Mouse (Mus musculus): ENCODE data around the gene Epha4. TPM values are rescaled to one million over a fixed set of nuclear protein-coding genes. Genes with fewer than 3 reads are reported as not detected.

The Epha4 gene
- total and polyA plus RNA-seq, 2 experiments from 2014 or later, result 36.0 to 107 TPM

- 0 out of 2 replicates have a peak, but pooled peaks cover 4% of the 10 kb centered on the region for H3K4me1 ChIP-seq (ENCODE audit: insufficient read depth, low read length)
- no peaks in the 10 kb centered on the region for H3K9me3 ChIP-seq (ENCODE audit: low read length)
- no peaks in the 10 kb centered on the region for H3K36me3 ChIP-seq (ENCODE audit: insufficient read depth, low read length)
- H3K4me2 ChIP-seq (ENCODE audit: low read depth, low read length), result peak overlapping the region; percentile 33; the same call in 1 of the 2 replicates
- H3K9ac ChIP-seq (replicated peaks; ENCODE audit: low read length), result no peak overlapping the region
- H3K27ac ChIP-seq, result no peak overlapping the region
- H3K27me3 ChIP-seq (ENCODE audit: insufficient read depth, low read length), result no peaks in the 10 kb centered on the region
- ATAC-seq (peak; percentile 32; the same call in 1 of the 2 replicates), DNase-seq (ENCODE audit: low spot score) (no peak)
- 15% methylated on average over 16 of the region's 17 CpGs for WGBS
- no peak for TF ChIP-seq CTCF (IDR thresholded peaks at IDR 0.05; ENCODE audit: low read depth)
- no peak overlapping the region for H3K4me3 ChIP-seq (ENCODE audit: low read length)
Observed at GRCm38 (mm10) chr1:77521640-77522539, 7.0 kb upstream of the Epha4 start.

GRCm38 (mm10) chr1:77518715-77519114 is 3.8 kb upstream of the Epha4 start:
- Histone ChIP-seq H3K27me3 (ENCODE audit: insufficient read depth, low read length) (no peaks in the 10 kb centered on the region), H3K4me3 (ENCODE audit: low read length) (no peak overlapping the region), H3K27ac (no peak overlapping the region), H3K36me3 (ENCODE audit: insufficient read depth, low read length) (no peaks in the 10 kb centered on the region), H3K9me3 (ENCODE audit: low read length) (no peaks in the 10 kb centered on the region), H3K4me2 (ENCODE audit: low read depth, low read length) (no peak overlapping the region), H3K9ac (replicated peaks; ENCODE audit: low read length) (no peak overlapping the region), H3K4me1 (ENCODE audit: insufficient read depth, low read length) (0 out of 2 replicates have a peak, but pooled peaks cover 4% of the 10 kb centered on the region)
- no peak for TF ChIP-seq CTCF (IDR thresholded peaks at IDR 0.05; ENCODE audit: low read depth)
- ATAC-seq, result no peak
- DNase-seq (ENCODE audit: low spot score), result no peak
- WGBS, result 86% methylated on average over 3 of the region's 3 CpGs

GRCm38 (mm10) chr1:77516203-77516991 is 1.5 kb upstream of the Epha4 start:
- H3K36me3 ChIP-seq (ENCODE audit: insufficient read depth, low read length), result no peaks in the 10 kb centered on the region
- peak; percentile 93 for DNase-seq (ENCODE audit: low spot score)
- peak overlapping the region; percentile 60 for H3K4me3 ChIP-seq (ENCODE audit: low read length)
- no peaks in the 10 kb centered on the region for H3K27me3 ChIP-seq (ENCODE audit: insufficient read depth, low read length)
- peak; percentile 97 for TF ChIP-seq CTCF (IDR thresholded peaks at IDR 0.05; ENCODE audit: low read depth)
- H3K9me3 ChIP-seq (ENCODE audit: low read length), result no peaks in the 10 kb centered on the region
- no peaks in the 10 kb centered on the region for H3K4me1 ChIP-seq (ENCODE audit: insufficient read depth, low read length)
- WGBS, result under 1% methylated on average over 36 of the region's 36 CpGs
- peak overlapping the region; percentile 51; the same call in 1 of the 2 replicates for H3K9ac ChIP-seq (replicated peaks; ENCODE audit: low read length)
- peak overlapping the region; percentile 84 for H3K4me2 ChIP-seq (ENCODE audit: low read depth, low read length)
- ATAC-seq, result peak; percentile 55; the same call in 1 of the 2 replicates
- peak overlapping the region; percentile 66; the same call in 1 of the 2 replicates for H3K27ac ChIP-seq

GRCm38 (mm10) chr1:77515651-77515981 is 728 bp upstream of the Epha4 start:
- Histone ChIP-seq H3K4me1 (ENCODE audit: insufficient read depth, low read length) (no peaks in the 10 kb centered on the region), H3K9ac (replicated peaks; ENCODE audit: low read length) (peak overlapping the region; percentile 47), H3K27ac (peak overlapping the region; percentile 66), H3K9me3 (ENCODE audit: low read length) (no peaks in the 10 kb centered on the region), H3K4me3 (ENCODE audit: low read length) (peak overlapping the region; percentile 60), H3K27me3 (ENCODE audit: insufficient read depth, low read length) (no peaks in the 10 kb centered on the region), H3K36me3 (ENCODE audit: insufficient read depth, low read length) (no peaks in the 10 kb centered on the region), H3K4me2 (ENCODE audit: low read depth, low read length) (peak overlapping the region; percentile 84)
- 0 out of 2 replicates have a peak, but pooled peaks have one; percentile 3 for ATAC-seq
- no peak for TF ChIP-seq CTCF (IDR thresholded peaks at IDR 0.05; ENCODE audit: low read depth)
- DNase-seq (ENCODE audit: low spot score), result no peak
- WGBS, result 0% methylated on average over 12 of the region's 12 CpGs

- Histone ChIP-seq H3K36me3 (ENCODE audit: insufficient read depth, low read length) (no peaks in the 10 kb centered on the region), H3K4me1 (ENCODE audit: insufficient read depth, low read length) (no peaks in the 10 kb centered on the region), H3K27ac (peak overlapping the region; percentile 80), H3K27me3 (ENCODE audit: insufficient read depth, low read length) (no peaks in the 10 kb centered on the region), H3K9ac (replicated peaks; ENCODE audit: low read length) (peak overlapping the region; percentile 64), H3K9me3 (ENCODE audit: low read length) (no peaks in the 10 kb centered on the region), H3K4me3 (ENCODE audit: low read length) (peak overlapping the region; percentile 60), H3K4me2 (ENCODE audit: low read depth, low read length) (peak overlapping the region; percentile 84)
- DNase-seq (ENCODE audit: low spot score) (peak; percentile 71), ATAC-seq (peak; percentile 43; the same call in 1 of the 2 replicates)
- no peak for TF ChIP-seq CTCF (IDR thresholded peaks at IDR 0.05; ENCODE audit: low read depth)
- under 1% methylated on average over 45 of the region's 45 CpGs for WGBS
Observed at GRCm38 (mm10) chr1:77514325-77514962, 444 bp downstream of the Epha4 start.

- H3K4me1 ChIP-seq (ENCODE audit: insufficient read depth, low read length), result no peaks in the 10 kb centered on the region
- peak overlapping the region; percentile 80 for H3K27ac ChIP-seq
- H3K9me3 ChIP-seq (ENCODE audit: low read length), result no peaks in the 10 kb centered on the region
- H3K9ac ChIP-seq (replicated peaks; ENCODE audit: low read length), result peak overlapping the region; percentile 64
- TF ChIP-seq CTCF (IDR thresholded peaks at IDR 0.05; ENCODE audit: low read depth), result no peak
- no peak for ATAC-seq
- DNase-seq (ENCODE audit: low spot score), result peak; percentile 30
- H3K36me3 ChIP-seq (ENCODE audit: insufficient read depth, low read length), result no peaks in the 10 kb centered on the region
- H3K4me3 ChIP-seq (ENCODE audit: low read length), result peak overlapping the region; percentile 60
- WGBS, result under 1% methylated on average over 8 of the region's 9 CpGs
- H3K27me3 ChIP-seq (ENCODE audit: insufficient read depth, low read length), result no peaks in the 10 kb centered on the region
- H3K4me2 ChIP-seq (ENCODE audit: low read depth, low read length), result peak overlapping the region; percentile 84
Observed at GRCm38 (mm10) chr1:77513959-77514324, 946 bp downstream of the Epha4 start.

Data from hindbrain, postnatal 0 days (tissue).